Mouse (Mus musculus): Measurements from ENCODE around the gene Epha6. TPM values are rescaled to one million over a fixed set of nuclear protein-coding genes. Genes with fewer than 3 reads are reported as not detected.
"Not testable (repeated sequence)": the region's sequence is repeated elsewhere in the genome, so short reads cannot be mapped to it uniquely, and the experiment has no call there.

The Epha6 gene
- total RNA-seq, 2 experiments from 2014 or later, result 0.16 to 0.20 TPM

- no peak for DNase-seq (ENCODE audit: low spot score in 2 of 2)
Measured at GRCm38 (mm10) chr16:60006857-60007568, 598.3 kb downstream of the Epha6 start.

GRCm38 (mm10) chr16:59969816-59970215, 635.5 kb downstream of the Epha6 start:
- no peak for DNase-seq (ENCODE audit: low spot score in 2 of 2)

- DNase-seq (ENCODE audit: low spot score in 2 of 2), result no peak
Measured at GRCm38 (mm10) chr16:59955731-59956130, 649.6 kb downstream of the Epha6 start.

GRCm38 (mm10) chr16:59923696-59924095, 681.6 kb downstream of the Epha6 start:
- no peak for DNase-seq (ENCODE audit: low spot score in 2 of 2)

GRCm38 (mm10) chr16:59880073-59880472, 725.3 kb downstream of the Epha6 start:
- DNase-seq (ENCODE audit: low spot score in 2 of 2), result no peak

GRCm38 (mm10) chr16:59871792-59872191, 733.5 kb downstream of the Epha6 start:
- DNase-seq (ENCODE audit: low spot score in 2 of 2), result no peak

GRCm38 (mm10) chr16:59854160-59854717, 751.1 kb downstream of the Epha6 start:
- DNase-seq (ENCODE audit: low spot score in 2 of 2), result no peak

GRCm38 (mm10) chr16:59852689-59853088, 752.6 kb downstream of the Epha6 start:
- DNase-seq (ENCODE audit: low spot score in 2 of 2), result no peak

- DNase-seq (ENCODE audit: low spot score in 2 of 2), result peak in 1 of 2 experiments; percentile 16
Measured at GRCm38 (mm10) chr16:59846574-59846973, 758.8 kb downstream of the Epha6 start.

- no peak for DNase-seq (ENCODE audit: low spot score in 2 of 2)
Measured at GRCm38 (mm10) chr16:59836778-59837177, 768.6 kb downstream of the Epha6 start.

- DNase-seq (ENCODE audit: low spot score in 2 of 2), result no peak
Measured at GRCm38 (mm10) chr16:59836304-59836703, 769.0 kb downstream of the Epha6 start.

- DNase-seq (ENCODE audit: low spot score in 2 of 2), result no peak
Measured at GRCm38 (mm10) chr16:59832468-59832867, 772.9 kb downstream of the Epha6 start.

GRCm38 (mm10) chr16:59829655-59830054, 775.7 kb downstream of the Epha6 start:
- DNase-seq (ENCODE audit: low spot score in 2 of 2), result no peak

GRCm38 (mm10) chr16:59799790-59800189, 805.5 kb downstream of the Epha6 start:
- DNase-seq (ENCODE audit: low spot score in 2 of 2), result not testable (repeated sequence)

- no peak for DNase-seq (ENCODE audit: low spot score in 2 of 2)
Measured at GRCm38 (mm10) chr16:59772297-59772696, 833.0 kb downstream of the Epha6 start.

- no peak for DNase-seq (ENCODE audit: low spot score in 2 of 2)
Measured at GRCm38 (mm10) chr16:59770421-59770820, 834.9 kb downstream of the Epha6 start.

GRCm38 (mm10) chr16:59769936-59770335, 835.4 kb downstream of the Epha6 start:
- no peak for DNase-seq (ENCODE audit: low spot score in 2 of 2)

- no peak for DNase-seq (ENCODE audit: low spot score in 2 of 2)
Measured at GRCm38 (mm10) chr16:59760875-59761274, 844.5 kb downstream of the Epha6 start.

GRCm38 (mm10) chr16:59750905-59751304, 854.4 kb downstream of the Epha6 start:
- no peak for DNase-seq (ENCODE audit: low spot score in 2 of 2)

- DNase-seq (ENCODE audit: low spot score in 2 of 2), result peak in 1 of 2 experiments; percentile 41
Measured at GRCm38 (mm10) chr16:59743669-59744068, 861.7 kb downstream of the Epha6 start.

- DNase-seq (ENCODE audit: low spot score in 2 of 2), result no peak
Measured at GRCm38 (mm10) chr16:59715524-59715923, 889.8 kb downstream of the Epha6 start.

GRCm38 (mm10) chr16:59693230-59693629, 912.1 kb downstream of the Epha6 start:
- no peak for DNase-seq (ENCODE audit: low spot score in 2 of 2)

GRCm38 (mm10) chr16:59689120-59689519, 916.2 kb downstream of the Epha6 start:
- no peak for DNase-seq (ENCODE audit: low spot score in 2 of 2)

Data from gastrocnemius, postnatal 4 days (tissue).